21 mouse cellular contexts compared by ENCODE assay signal in the genomic region with DNA sequence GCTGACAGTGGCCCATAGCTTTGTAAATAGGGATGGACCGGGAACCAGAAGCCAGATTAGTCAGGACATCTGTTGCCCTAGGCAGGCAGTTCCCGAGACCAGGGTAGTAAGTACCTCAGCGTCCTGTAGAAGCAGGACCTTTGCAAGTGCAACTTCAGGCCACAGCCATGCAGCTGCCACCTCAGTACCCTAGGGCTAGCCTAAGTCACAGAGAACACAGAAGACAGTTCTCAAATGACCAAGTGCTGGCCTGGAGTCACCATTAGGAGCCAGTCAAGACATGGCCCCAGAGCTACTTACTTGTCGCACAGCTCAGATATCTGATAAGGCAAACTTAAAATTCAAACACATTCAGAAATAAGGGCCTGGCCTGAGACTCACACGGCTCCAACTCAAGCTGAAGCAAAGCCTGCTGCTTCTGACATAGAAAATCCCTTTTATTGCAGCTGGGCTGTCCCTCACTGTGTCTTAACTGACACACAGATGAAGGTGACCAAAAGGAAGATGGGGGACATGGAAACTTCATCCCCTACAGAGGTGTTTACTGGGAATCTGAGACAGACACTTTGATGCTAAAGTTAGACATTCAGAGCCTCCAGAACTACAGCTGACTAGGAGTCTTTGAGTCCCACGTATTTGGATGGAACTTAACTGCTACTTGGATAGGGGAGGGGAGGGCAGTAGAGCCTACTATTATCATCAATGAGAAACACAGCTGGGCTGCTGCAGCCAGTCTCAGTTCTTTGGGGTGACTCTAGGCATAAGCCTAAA. TPM values are rescaled to one million over a fixed set of nuclear protein-coding genes. Genes with fewer than 3 reads are reported as not detected.
DNase-seq lines count a peak whose midpoint lies in the region; ATAC-seq and TF ChIP-seq lines count a peak whose summit lies in the region.
"Had no signal": no experiment of that assay in that cellular context is flagged by ENCODE, and none has a peak within 500 bp of the region (broad histone marks: within the 10 kb centered on the region; RNA-seq: fewer than 3 reads in every experiment).

No protein-coding gene starts in this region.

- no peak overlapping the region for H3K4me3 ChIP-seq in intestine, embryonic 16.5 days (ENCODE audit: low read length)
- no peak overlapping the region for H3K4me3 ChIP-seq in intestine, embryonic 15.5 days (replicated peaks)
- H3K4me3 ChIP-seq in left cerebral cortex, adult 2 months: no peak overlapping the region
- H3K4me3 ChIP-seq: embryonic facial prominence, embryonic 13.5 days; forebrain, embryonic 12.5 days; heart, embryonic 12.5 days; hindbrain, embryonic 10.5 days had no signal

- TF ChIP-seq CTCF in left cerebral cortex, adult 2 months (IDR thresholded peaks at IDR 0.05): no peak

- no peaks in the 10 kb centered on the region for H3K9me3 ChIP-seq in intestine, embryonic 16.5 days (ENCODE audit: control insufficient read depth, low read length)
- H3K9me3 ChIP-seq in intestine, embryonic 15.5 days: no peaks in the 10 kb centered on the region
- H3K9me3 ChIP-seq: embryonic facial prominence, embryonic 13.5 days; forebrain, embryonic 12.5 days; hindbrain, embryonic 10.5 days had no signal

- 76% methylated on average over 6 of the region's 6 CpGs for WGBS in intestine, embryonic 16.5 days
- WGBS in intestine, embryonic 15.5 days: 83% methylated on average over 6 of the region's 6 CpGs

- H3K27me3 ChIP-seq in intestine, embryonic 16.5 days (replicated peaks; ENCODE audit: control insufficient read depth, insufficient read depth, low read length): no peaks in the 10 kb centered on the region
- H3K27me3 ChIP-seq in intestine, embryonic 15.5 days (replicated peaks): no peaks in the 10 kb centered on the region
- H3K27me3 ChIP-seq: embryonic facial prominence, embryonic 13.5 days; forebrain, embryonic 12.5 days; heart, embryonic 12.5 days had no signal

- intact Hi-C loops in gastrocnemius, postnatal 36 days (cut with DNase I): no loop called here
- intact Hi-C loops in left cerebral cortex, adult 2 months (cut with DNase I): no loop called here
- intact Hi-C loops in left cerebral cortex, postnatal 14 days (cut with DNase I): no loop called here

- no peak overlapping the region for H3K4me2 ChIP-seq in intestine, embryonic 16.5 days (ENCODE audit: low read depth, low read length)
- no peak overlapping the region for H3K4me2 ChIP-seq in intestine, embryonic 15.5 days (replicated peaks)
- H3K4me2 ChIP-seq: embryonic facial prominence, embryonic 13.5 days; forebrain, embryonic 12.5 days; heart, embryonic 12.5 days; hindbrain, embryonic 14.5 days had no signal

- peaks cover 27% of the 10 kb centered on the region for H3K36me3 ChIP-seq in intestine, embryonic 16.5 days (ENCODE audit: control insufficient read depth, insufficient read depth, low read length)
- H3K36me3 ChIP-seq in intestine, embryonic 15.5 days: peaks cover 44% of the 10 kb centered on the region

- peaks cover 5% of the 10 kb centered on the region for H3K4me1 ChIP-seq in intestine, embryonic 16.5 days (ENCODE audit: control insufficient read depth, insufficient read depth, low read length)
- no peaks in the 10 kb centered on the region; the same call in 1 of the 2 replicates for H3K4me1 ChIP-seq in intestine, embryonic 15.5 days (replicated peaks)
- H3K4me1 ChIP-seq: embryonic facial prominence, embryonic 13.5 days had no signal

- peak; percentile 59 for DNase-seq in gastrocnemius, postnatal 25 days
- DNase-seq in gastrocnemius, postnatal 36 days: no peak
- no peak for DNase-seq in left cerebral cortex, adult 2 months (ENCODE audit: extremely low spot score in 1 of 2, low spot score in 2 of 2)
- no peak for DNase-seq in left cerebral cortex, postnatal 14 days (ENCODE audit: low spot score in 2 of 2)
- DNase-seq in skeletal muscle tissue, adult 2 months (ENCODE audit: low read depth, low spot score): peak; percentile 81
- DNase-seq in urinary bladder, adult 2 months (ENCODE audit: low spot score): no peak
- DNase-seq: adrenal gland, postnatal 10 days; cerebellum, adult 11-12 months; cerebellum, adult 9-11 months; cerebellum, postnatal 36 days had no signal

- ATAC-seq in intestine, embryonic 16.5 days: no peak
- ATAC-seq in intestine, embryonic 15.5 days: no peak
- ATAC-seq: forebrain, embryonic 16.5 days had no signal

- H3K27ac ChIP-seq in intestine, embryonic 16.5 days (ENCODE audit: low read length): 0 out of 2 replicates have a peak overlapping the region, but pooled peaks have one; percentile 24
- H3K27ac ChIP-seq in intestine, embryonic 15.5 days: no peak overlapping the region
- H3K27ac ChIP-seq in left cerebral cortex, adult 2 months: peak overlapping the region; percentile 20; the same call in 1 of the 2 replicates
- H3K27ac ChIP-seq: embryonic facial prominence, embryonic 13.5 days; forebrain, embryonic 12.5 days; hindbrain, embryonic 10.5 days; hindbrain, embryonic 14.5 days had no signal

- no peak overlapping the region for H3K9ac ChIP-seq in intestine, embryonic 16.5 days (ENCODE audit: low read depth, low read length)
- no peak overlapping the region for H3K9ac ChIP-seq in intestine, embryonic 15.5 days
- H3K9ac ChIP-seq: embryonic facial prominence, embryonic 13.5 days; forebrain, embryonic 12.5 days; heart, embryonic 12.5 days; hindbrain, embryonic 14.5 days had no signal

RNA-seq across cellular contexts. Expression of a gene that starts 11.4 kb away (rescaled TPM):
- total RNA-seq in gastrocnemius, postnatal 25 days (2021): 10 to 100 TPM; 10.2 to 12.9 TPM
- total RNA-seq in gastrocnemius, postnatal 36 days (2021): 1 to 10 TPM; 8.5 to 9.0 TPM
- polyA plus RNA-seq in intestine, embryonic 16.5 days (2015; fragmentation: Nextera tagmentation; extraction: Ambion mirVana): 22.1 and 23.2 TPM in 2 replicates
- polyA plus RNA-seq in intestine, embryonic 15.5 days (2015; fragmentation: Nextera tagmentation; extraction: Ambion mirVana): 25.7 and 26.6 TPM in 2 replicates
- 10 to 100 TPM; 25.2 to 31.0 TPM for total RNA-seq in left cerebral cortex, adult 2 months (2021)
- 10 to 100 TPM; 23.4 to 28.1 TPM for total RNA-seq in left cerebral cortex, postnatal 14 days (2021)
- polyA plus RNA-seq in urinary bladder, adult 2 months (2012; rRNA removed): 24.0 and 27.4 TPM in 2 replicates

RNA-seq across cellular contexts. Expression of a gene that starts 11.8 kb away (rescaled TPM):
- total RNA-seq in gastrocnemius, postnatal 25 days (2021): 100 to 1,000 TPM; 156 to 196 TPM
- total RNA-seq in gastrocnemius, postnatal 36 days (2021): 100 to 1,000 TPM; 163 to 241 TPM
- polyA plus RNA-seq in intestine, embryonic 16.5 days (2015; fragmentation: Nextera tagmentation; extraction: Ambion mirVana): 68.5 and 82.4 TPM in 2 replicates
- 89.9 and 113 TPM in 2 replicates for polyA plus RNA-seq in intestine, embryonic 15.5 days (2015; fragmentation: Nextera tagmentation; extraction: Ambion mirVana)
- total RNA-seq in left cerebral cortex, adult 2 months (2021): 10 to 100 TPM; 87.8 to 89.8 TPM
- total RNA-seq in left cerebral cortex, postnatal 14 days (2021): 10 to 100 TPM; 67.9 to 77.9 TPM
- 82.1 and 95.2 TPM in 2 replicates for polyA plus RNA-seq in urinary bladder, adult 2 months (2012; rRNA removed)

RNA-seq across cellular contexts. Expression of a gene that starts 27.0 kb away (rescaled TPM):
- 10 to 100 TPM; 65.8 TPM for total RNA-seq in gastrocnemius, postnatal 25 days (2021)
- total RNA-seq in gastrocnemius, postnatal 36 days (2021): 10 to 100 TPM; 68.8 to 71.7 TPM
- 150 and 162 TPM in 2 replicates for polyA plus RNA-seq in intestine, embryonic 16.5 days (2015; fragmentation: Nextera tagmentation; extraction: Ambion mirVana)
- 119 and 122 TPM in 2 replicates for polyA plus RNA-seq in intestine, embryonic 15.5 days (2015; fragmentation: Nextera tagmentation; extraction: Ambion mirVana)
- total RNA-seq in left cerebral cortex, adult 2 months (2021): 1 to 10 TPM; 6.5 to 7.2 TPM
- total RNA-seq in left cerebral cortex, postnatal 14 days (2021): 1 to 10 TPM; 5.9 to 6.8 TPM
- 54.0 and 60.2 TPM in 2 replicates for polyA plus RNA-seq in urinary bladder, adult 2 months (2012; rRNA removed)

RNA-seq across cellular contexts. Expression of a gene that starts 48.0 kb away (rescaled TPM):
- 1 to 10 TPM; 1.6 TPM for total RNA-seq in gastrocnemius, postnatal 25 days (2021)
- total RNA-seq in gastrocnemius, postnatal 36 days (2021): 1 to 10 TPM; 1.3 to 1.4 TPM
- polyA plus RNA-seq in intestine, embryonic 16.5 days (2015; fragmentation: Nextera tagmentation; extraction: Ambion mirVana): 0.80 and 1.2 TPM in 2 replicates
- polyA plus RNA-seq in intestine, embryonic 15.5 days (2015; fragmentation: Nextera tagmentation; extraction: Ambion mirVana): 1.5 and 2.3 TPM in 2 replicates
- total RNA-seq in left cerebral cortex, adult 2 months (2021): 100 to 1,000 TPM; 319 to 335 TPM
- total RNA-seq in left cerebral cortex, postnatal 14 days (2021): 100 to 1,000 TPM; 179 to 209 TPM
- polyA plus RNA-seq in urinary bladder, adult 2 months (2012; rRNA removed): 3.6 and 3.9 TPM in 2 replicates

RNA-seq across cellular contexts. Expression of a gene that starts 48.1 kb away (rescaled TPM):
- total RNA-seq in gastrocnemius, postnatal 25 days (2021): not detected
- total RNA-seq in gastrocnemius, postnatal 36 days (2021): not detected
- 17.6 and 22.0 TPM in 2 replicates for polyA plus RNA-seq in intestine, embryonic 16.5 days (2015; fragmentation: Nextera tagmentation; extraction: Ambion mirVana)
- polyA plus RNA-seq in intestine, embryonic 15.5 days (2015; fragmentation: Nextera tagmentation; extraction: Ambion mirVana): 24.9 and 30.2 TPM in 2 replicates
- not detected for total RNA-seq in left cerebral cortex, adult 2 months (2021)
- total RNA-seq in left cerebral cortex, postnatal 14 days (2021): not detected
- 0.23 TPM in 1 of 2 replicates, not detected in the other for polyA plus RNA-seq in urinary bladder, adult 2 months (2012; rRNA removed)
- total RNA-seq: adrenal gland, postnatal 10 days; gastrocnemius, postnatal 14 days; heart, adult 18-20 months had no signal
- polyA plus RNA-seq: brain, embryonic 14.5 days had no signal

Comparison
In these comparisons a context has a peak if more than half of its experiments do, and no peak if none do; other contexts are left out.
1. DNase-seq: peak in gastrocnemius, postnatal 25 days (single experiment) and skeletal muscle tissue, adult 2 months (single experiment); none in gastrocnemius, postnatal 36 days (0 of 2), left cerebral cortex, adult 2 months (0 of 2), left cerebral cortex, postnatal 14 days (0 of 2) and urinary bladder, adult 2 months (single experiment).
2. RNA of a gene that starts 27.0 kb away (total RNA-seq): 68.8 to 71.7 TPM in gastrocnemius, postnatal 36 days and 65.8 TPM in gastrocnemius, postnatal 25 days; 6.5 to 7.2 TPM in left cerebral cortex, adult 2 months and 5.9 to 6.8 TPM in left cerebral cortex, postnatal 14 days; every median in the first group is over 4 times any median in the second.